Mouse (Mus musculus): ENCODE measurements around the gene Racgap1. TPM values are rescaled to one million over a fixed set of nuclear protein-coding genes. Genes with fewer than 3 reads are reported as not detected.
A peak's percentile ranks its signal among the peaks of the same experiment; 100 is the strongest.

The Racgap1 gene
- polyA plus RNA-seq, 1 experiment from 2014 or later = 182 TPM

DNA sequence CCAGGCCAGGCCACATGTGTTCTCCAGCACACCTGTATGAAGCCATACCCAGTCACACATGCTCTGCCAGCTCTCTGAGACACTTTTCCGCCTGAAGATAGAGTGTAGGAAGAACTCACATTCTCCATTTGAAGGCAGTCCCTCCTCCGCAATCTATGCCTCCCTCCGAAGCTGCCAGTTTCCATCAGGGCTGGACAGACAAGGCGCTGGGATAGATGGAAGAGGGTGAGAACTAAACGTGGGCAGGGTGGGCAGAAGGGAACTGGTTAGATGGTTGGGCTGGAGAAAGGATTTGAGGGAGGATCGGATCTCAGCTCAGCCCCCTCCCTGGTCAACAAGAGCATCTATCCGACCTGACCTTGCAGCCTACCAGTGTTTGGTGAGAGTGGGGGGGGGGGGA lies 54.6 kb downstream of the Racgap1 start:
- no peak for ATAC-seq
- WGBS = 57% methylated on average over 7 of the region's 7 CpGs
- Histone ChIP-seq H3K4me2 (no peak overlapping the region), H3K4me3 (no peak overlapping the region), H3K9ac (no peak overlapping the region), H3K27me3 (peaks cover 78% of the 10 kb centered on the region), H3K9me3 (replicated peaks) (no peaks in the 10 kb centered on the region), H3K36me3 (ENCODE audit: poor library complexity, severe bottlenecking) (no peaks in the 10 kb centered on the region), H3K4me1 (peaks cover 28% of the 10 kb centered on the region), H3K27ac (no peak overlapping the region)

DNA sequence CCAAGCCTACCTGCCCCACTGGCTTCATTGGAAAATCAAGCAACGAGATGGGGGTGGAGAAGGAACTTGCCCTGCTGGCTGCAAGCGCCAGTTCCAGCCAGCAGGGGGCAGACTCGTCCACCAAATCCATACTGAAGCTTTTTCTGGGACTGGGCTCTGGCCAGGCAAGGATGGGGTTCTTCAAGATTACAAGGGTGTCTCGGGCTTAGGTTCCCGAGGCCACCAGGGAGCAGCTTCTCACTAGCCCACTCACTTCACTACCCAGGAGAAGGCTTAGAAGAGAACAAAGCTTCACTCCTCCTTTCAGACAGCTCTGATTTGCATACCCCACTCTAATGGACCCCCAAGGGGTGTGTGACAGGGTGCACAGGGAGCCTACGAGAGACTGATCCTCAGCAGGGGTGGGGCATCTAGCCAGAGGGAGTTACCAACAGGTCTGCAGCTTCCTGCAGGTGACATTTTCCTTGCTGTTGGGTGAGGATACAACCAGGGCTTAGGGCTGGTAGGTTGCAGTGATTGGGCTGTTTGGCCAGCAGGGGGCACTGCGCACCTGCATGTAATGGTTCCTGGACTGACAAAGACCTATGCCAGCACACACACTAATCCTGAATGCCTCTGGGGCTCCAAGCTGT lies 55.3 kb downstream of the Racgap1 start:
- H3K4me3 ChIP-seq = no peak overlapping the region
- peaks cover 80% of the 10 kb centered on the region for H3K27me3 ChIP-seq
- no peaks in the 10 kb centered on the region for H3K9me3 ChIP-seq (replicated peaks)
- peak; percentile 94 for ATAC-seq
- WGBS = under 1% methylated on average over 7 of the region's 7 CpGs
- peak overlapping the region; percentile 27; the same call in 1 of the 2 replicates for H3K4me2 ChIP-seq
- no peaks in the 10 kb centered on the region for H3K36me3 ChIP-seq (ENCODE audit: poor library complexity, severe bottlenecking)
- peaks cover 22% of the 10 kb centered on the region for H3K4me1 ChIP-seq
- no peak overlapping the region for H3K27ac ChIP-seq
- no peak overlapping the region for H3K9ac ChIP-seq

DNA sequence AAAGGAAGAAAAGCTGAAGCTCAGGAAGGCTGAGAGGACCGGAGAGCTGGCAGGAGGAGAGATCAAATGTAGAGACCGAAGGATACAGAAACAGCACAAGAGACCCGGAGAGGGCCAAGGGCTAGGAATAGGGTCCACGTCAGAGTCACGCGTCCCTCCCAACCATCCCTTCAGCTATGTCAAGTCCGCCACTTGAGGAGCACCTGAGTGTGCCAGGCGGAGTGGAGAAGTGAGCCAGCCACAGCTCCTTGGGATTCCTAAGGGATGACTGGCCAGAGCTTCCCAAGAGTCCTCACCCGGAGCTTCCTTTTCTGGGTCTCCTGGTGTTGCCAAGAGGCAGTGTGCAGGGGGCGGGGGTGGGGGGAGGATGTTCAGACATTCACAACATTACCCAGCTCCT lies 56.5 kb downstream of the Racgap1 start:
- H3K4me2 ChIP-seq = no peak overlapping the region
- peaks cover 82% of the 10 kb centered on the region for H3K27me3 ChIP-seq
- 88% methylated on average over 10 of the region's 10 CpGs for WGBS

DNA sequence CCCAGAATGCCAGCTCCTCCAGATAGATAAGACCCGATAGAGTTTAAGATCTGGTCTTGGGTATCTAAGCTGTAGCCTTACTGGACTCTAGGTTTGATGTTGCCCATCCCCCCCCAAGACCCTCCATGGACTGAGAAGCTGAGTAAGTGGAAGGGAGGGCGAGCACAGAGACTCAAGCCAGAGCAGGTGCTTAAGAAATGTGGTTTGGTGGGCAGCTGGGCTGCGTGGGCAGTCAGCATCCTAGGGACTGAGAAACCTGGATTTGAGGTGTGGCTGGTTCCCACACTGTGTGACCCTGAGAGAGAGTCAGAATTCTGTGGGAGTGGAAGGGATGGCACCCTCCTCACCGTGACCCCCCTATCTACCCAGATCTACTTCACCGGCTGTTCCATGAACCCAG lies 58.6 kb downstream of the Racgap1 start:
- Histone ChIP-seq H3K27me3 (peaks cover 86% of the 10 kb centered on the region), H3K4me2 (no peak overlapping the region), H3K9me3 (replicated peaks) (no peaks in the 10 kb centered on the region), H3K27ac (no peak overlapping the region), H3K4me3 (no peak overlapping the region), H3K36me3 (ENCODE audit: poor library complexity, severe bottlenecking) (no peaks in the 10 kb centered on the region), H3K9ac (no peak overlapping the region), H3K4me1 (peaks cover 11% of the 10 kb centered on the region)
- 87% methylated on average over 5 of the region's 5 CpGs for WGBS
- ATAC-seq = no peak

More for the DNA sequence above, 56.5 kb downstream of the Racgap1 start:
- H3K36me3 ChIP-seq (ENCODE audit: poor library complexity, severe bottlenecking) = no peaks in the 10 kb centered on the region
- H3K9ac ChIP-seq = no peak overlapping the region
- no peaks in the 10 kb centered on the region for H3K9me3 ChIP-seq (replicated peaks)
- H3K4me1 ChIP-seq = peaks cover 21% of the 10 kb centered on the region
- no peak overlapping the region for H3K27ac ChIP-seq
- H3K4me3 ChIP-seq = no peak overlapping the region
- no peak for ATAC-seq

DNA sequence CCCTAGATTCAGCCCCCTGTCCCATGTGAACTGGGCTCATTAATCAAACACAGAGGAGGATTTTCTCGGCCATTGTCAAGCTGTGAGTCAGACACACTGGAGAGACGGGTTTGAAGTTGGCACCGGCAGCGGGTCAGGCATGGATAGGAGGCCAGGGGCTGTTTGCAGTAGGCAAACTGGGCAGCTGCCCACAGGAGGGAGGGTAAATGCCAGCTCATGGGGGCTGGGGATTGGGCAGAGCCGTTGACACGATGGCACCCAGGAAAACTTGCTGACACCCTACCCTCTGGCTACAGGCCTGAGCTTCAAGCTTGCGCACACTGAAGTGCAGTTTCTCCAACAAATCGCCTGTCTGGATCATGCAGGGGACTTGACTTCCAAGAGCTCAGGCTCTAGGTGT lies 59.3 kb downstream of the Racgap1 start:
- Histone ChIP-seq H3K9ac (no peak overlapping the region), H3K4me1 (peaks cover 11% of the 10 kb centered on the region), H3K27ac (no peak overlapping the region), H3K4me3 (no peak overlapping the region), H3K27me3 (peaks cover 87% of the 10 kb centered on the region), H3K36me3 (ENCODE audit: poor library complexity, severe bottlenecking) (no peaks in the 10 kb centered on the region), H3K9me3 (replicated peaks) (no peaks in the 10 kb centered on the region), H3K4me2 (no peak overlapping the region)
- 56% methylated on average over 8 of the region's 8 CpGs for WGBS
- no peak for ATAC-seq

DNA sequence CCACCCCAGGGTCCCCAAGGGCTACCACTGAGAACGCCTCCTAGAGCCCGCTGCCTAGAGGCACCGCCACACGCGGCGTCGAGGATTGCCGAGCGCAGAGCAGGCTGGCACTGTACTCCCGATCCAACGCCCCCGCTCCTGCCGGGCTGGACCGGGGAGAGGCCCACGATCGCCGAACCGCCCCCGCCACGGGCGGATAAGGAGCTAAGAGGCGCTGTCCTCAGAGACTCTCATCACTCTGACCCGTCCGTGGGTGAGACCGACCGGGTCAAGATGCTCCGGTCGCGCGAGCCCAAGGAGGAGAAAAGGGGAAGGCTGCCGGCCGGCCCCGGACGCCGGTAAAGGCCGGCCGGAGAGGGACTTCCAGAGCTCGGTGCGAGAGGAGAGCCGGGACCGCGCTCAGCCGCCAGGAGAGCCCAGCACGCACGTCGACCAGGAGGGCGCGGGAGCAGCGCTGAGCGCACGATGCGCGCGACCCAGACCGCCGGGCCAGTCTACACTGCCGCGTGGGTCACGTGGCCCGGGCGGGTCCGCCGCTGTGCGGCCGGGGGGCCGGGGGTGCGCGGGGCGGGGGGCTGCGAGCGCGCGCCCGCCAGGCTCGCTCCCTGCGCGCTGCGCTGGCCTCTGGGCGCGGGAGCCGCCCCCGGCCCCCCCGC lies 60.9 kb downstream of the Racgap1 start, which contains the start of gene Aqp5:
Gene Aqp5, plus strand, starts transcription at position 354 of the 656 bp plus-strand sequence.
- WGBS = 2% methylated on average over 55 of the region's 83 CpGs
- H3K9ac ChIP-seq = peak within 1 kb of the TSS; percentile 45
- ATAC-seq = peak; percentile 48; the same call in 1 of the 2 replicates

DNA sequence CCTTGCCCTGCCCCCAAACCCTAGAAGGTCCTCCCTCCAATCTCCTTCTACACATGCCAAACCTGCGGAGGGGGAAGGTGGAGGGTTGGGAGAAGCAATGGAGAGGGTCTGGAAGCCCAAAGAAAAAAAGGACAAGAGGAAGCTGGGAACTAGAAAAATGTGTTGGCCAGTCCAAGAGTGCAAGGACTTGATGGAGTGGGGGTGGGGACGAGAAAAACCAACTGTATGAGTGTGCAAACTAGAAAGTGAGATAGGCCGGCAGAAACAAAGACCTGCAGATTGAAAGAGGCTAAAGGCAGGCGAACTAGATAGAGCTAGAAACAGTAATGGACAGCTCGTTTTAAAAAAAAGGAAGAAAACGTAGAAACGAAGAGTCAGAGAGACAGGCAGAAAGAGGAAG lies 61.8 kb downstream of the Racgap1 start:
- Histone ChIP-seq H3K4me1 (peaks cover 10% of the 10 kb centered on the region), H3K9me3 (replicated peaks) (no peaks in the 10 kb centered on the region), H3K4me3 (no peak overlapping the region), H3K36me3 (ENCODE audit: poor library complexity, severe bottlenecking) (no peaks in the 10 kb centered on the region), H3K9ac (no peak overlapping the region), H3K27ac (no peak overlapping the region), H3K27me3 (peaks cover 100% of the 10 kb centered on the region), H3K4me2 (no peak overlapping the region)
- WGBS = 17% methylated on average over 7 of the region's 7 CpGs
- no peak for ATAC-seq

More for the DNA sequence above, 60.9 kb downstream of the Racgap1 start, which contains the start of gene Aqp5:
- H3K27ac ChIP-seq = no peak within 1 kb of the TSS
- peaks cover 5% of the 10 kb centered on the region for H3K4me1 ChIP-seq
- H3K4me3 ChIP-seq = peak within 1 kb of the TSS; percentile 43
- H3K27me3 ChIP-seq = peaks cover 100% of the 10 kb centered on the region
- H3K9me3 ChIP-seq (replicated peaks) = no peaks in the 10 kb centered on the region
- H3K4me2 ChIP-seq = peak within 1 kb of the TSS; percentile 64
- H3K36me3 ChIP-seq (ENCODE audit: poor library complexity, severe bottlenecking) = no peaks in the 10 kb centered on the region

DNA sequence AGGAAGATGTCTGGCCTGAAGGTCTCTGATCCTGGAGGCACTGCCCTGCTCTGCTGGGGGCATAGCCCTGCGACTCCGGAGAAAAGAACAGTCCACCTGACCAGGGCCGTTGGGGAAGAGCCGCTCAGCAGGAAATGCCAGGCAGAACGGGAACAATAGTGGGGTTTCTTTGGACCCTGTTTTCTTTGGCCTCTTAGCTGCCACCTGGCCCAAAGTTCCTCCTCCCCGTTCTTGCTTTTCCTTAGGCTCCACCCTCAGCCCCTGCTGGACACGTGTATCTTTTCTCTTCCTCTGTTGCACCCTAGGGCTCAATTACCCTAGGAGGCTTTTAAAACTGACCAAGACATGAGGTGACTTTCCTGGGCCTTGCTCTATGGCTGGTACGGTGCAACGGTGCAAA lies 62.2 kb downstream of the Racgap1 start:
- WGBS = 2% methylated on average over 9 of the region's 9 CpGs
- ATAC-seq = no peak
- Histone ChIP-seq H3K4me1 (peaks cover 15% of the 10 kb centered on the region), H3K9me3 (replicated peaks) (no peaks in the 10 kb centered on the region), H3K4me2 (no peak overlapping the region), H3K27me3 (peaks cover 100% of the 10 kb centered on the region), H3K9ac (no peak overlapping the region), H3K4me3 (no peak overlapping the region), H3K27ac (no peak overlapping the region), H3K36me3 (ENCODE audit: poor library complexity, severe bottlenecking) (no peaks in the 10 kb centered on the region)

DNA sequence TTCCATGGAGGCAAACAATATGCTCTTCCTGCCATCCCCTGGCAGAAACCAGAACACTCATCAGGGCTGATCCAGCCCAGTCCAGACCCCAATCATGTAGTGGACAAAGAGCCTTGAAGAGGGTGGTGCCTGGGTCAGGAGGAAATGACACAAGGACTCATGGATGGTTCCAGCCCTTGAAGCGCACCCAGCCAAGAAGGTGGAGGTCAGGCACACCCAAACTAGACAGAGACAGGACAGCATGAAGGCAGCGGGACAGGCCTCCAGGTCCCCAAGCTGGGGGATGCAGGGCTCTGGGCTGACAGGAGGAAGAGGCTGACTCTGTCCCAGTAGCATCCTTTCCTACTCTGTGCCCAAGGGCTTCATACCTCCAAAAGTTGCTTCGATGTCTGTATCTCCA lies 64.9 kb downstream of the Racgap1 start:
- WGBS = 85% methylated on average over 3 of the region's 3 CpGs
- H3K9me3 ChIP-seq (replicated peaks) = no peaks in the 10 kb centered on the region
- H3K36me3 ChIP-seq (ENCODE audit: poor library complexity, severe bottlenecking) = no peaks in the 10 kb centered on the region
- H3K27ac ChIP-seq = no peak overlapping the region
- H3K4me1 ChIP-seq = peaks cover 25% of the 10 kb centered on the region
- no peak overlapping the region for H3K9ac ChIP-seq
- no peak overlapping the region for H3K4me3 ChIP-seq
- ATAC-seq = no peak
- H3K27me3 ChIP-seq = peaks cover 99% of the 10 kb centered on the region
- H3K4me2 ChIP-seq = no peak overlapping the region

DNA sequence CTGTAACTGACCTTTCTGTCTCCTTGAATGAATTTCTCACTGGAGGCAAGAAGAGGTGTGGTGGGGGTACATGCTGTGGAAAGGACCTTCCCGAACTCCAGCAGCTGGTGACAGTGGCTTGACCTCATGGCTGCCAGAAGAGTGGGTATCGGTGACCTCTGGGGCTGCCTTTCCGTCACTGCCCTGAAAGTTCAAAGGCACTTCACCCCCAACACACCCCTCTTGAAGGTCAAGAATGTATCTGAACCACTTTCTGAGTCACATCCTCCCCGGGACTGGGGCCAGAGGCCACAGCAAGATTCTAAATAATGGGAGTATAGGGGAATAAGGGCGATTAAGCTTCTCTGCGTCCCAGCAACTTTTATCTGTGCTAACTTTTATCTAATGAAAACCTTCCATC lies 65.7 kb downstream of the Racgap1 start:
- Histone ChIP-seq H3K27ac (no peak overlapping the region), H3K9me3 (replicated peaks) (no peaks in the 10 kb centered on the region), H3K4me1 (peaks cover 25% of the 10 kb centered on the region), H3K36me3 (ENCODE audit: poor library complexity, severe bottlenecking) (no peaks in the 10 kb centered on the region), H3K27me3 (peaks cover 98% of the 10 kb centered on the region), H3K9ac (no peak overlapping the region), H3K4me2 (no peak overlapping the region), H3K4me3 (no peak overlapping the region)
- 76% methylated on average over 6 of the region's 6 CpGs for WGBS
- no peak for ATAC-seq

DNA sequence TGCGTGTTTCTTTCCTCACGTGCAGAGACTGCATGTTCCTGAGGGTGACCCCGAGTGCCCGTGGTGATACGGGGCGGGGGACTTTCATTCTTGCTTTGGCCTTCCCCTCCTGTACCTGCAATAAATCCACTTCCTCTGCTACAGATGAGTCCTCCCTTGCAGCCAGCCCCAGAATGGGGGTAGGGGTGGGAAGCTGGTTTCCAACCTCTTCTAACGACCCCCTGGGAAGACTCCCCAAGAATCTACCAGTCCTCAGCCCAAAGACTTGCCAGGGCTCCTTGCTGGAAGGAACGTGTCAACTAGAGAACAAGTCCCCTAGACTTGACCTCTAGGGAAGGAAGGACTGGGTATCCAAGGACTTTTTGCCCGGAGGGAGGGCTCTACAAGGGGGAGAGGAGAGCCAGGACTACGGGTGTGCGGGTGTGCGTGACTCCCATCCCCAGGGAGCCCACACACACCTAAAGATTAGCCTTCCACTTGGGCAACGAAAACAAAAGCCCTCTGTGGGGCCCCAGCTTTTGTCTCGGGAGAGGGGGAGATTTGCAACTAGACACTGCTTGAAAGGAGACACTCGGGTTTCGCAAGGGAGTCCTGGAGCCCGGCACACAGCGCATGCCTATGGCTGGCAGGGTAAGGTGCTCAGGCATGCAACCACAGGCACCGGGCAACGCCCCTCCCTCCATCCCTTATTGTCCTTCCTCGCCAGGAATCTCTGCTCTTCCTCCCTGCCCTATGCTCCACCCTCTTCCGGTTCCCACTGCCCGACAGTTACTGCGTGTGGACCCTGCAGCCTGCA lies 66.9 kb downstream of the Racgap1 start:
- peak overlapping the region; percentile 54; the same call in 1 of the 2 replicates for H3K9ac ChIP-seq
- peaks cover 20% of the 10 kb centered on the region for H3K4me1 ChIP-seq
- no peaks in the 10 kb centered on the region for H3K36me3 ChIP-seq (ENCODE audit: poor library complexity, severe bottlenecking)
- peak overlapping the region; percentile 59 for H3K4me2 ChIP-seq
- ATAC-seq = no peak
- H3K9me3 ChIP-seq (replicated peaks) = no peaks in the 10 kb centered on the region
- no peak overlapping the region for H3K27ac ChIP-seq
- 1% methylated on average over 24 of the region's 24 CpGs for WGBS
- H3K27me3 ChIP-seq = peaks cover 89% of the 10 kb centered on the region
- H3K4me3 ChIP-seq = peak overlapping the region; percentile 30
